Mouse (Mus musculus) CH12.LX (cell line): Measurements from ENCODE around the gene Tbc1d22a. TPM values are rescaled to one million over a fixed set of nuclear protein-coding genes. Genes with fewer than 3 reads are reported as not detected.

ENCODE experiments used
- DNase-seq: peaks from one replicate; pipeline ENCODE4 v3.0.0-alpha.2; 2013; ENCODE audit errors: extremely low read depth
- H3K27ac ChIP-seq: 2 replicates; pipeline ENCODE4 v1.5.1; 2012; ENCODE audit warnings: low read depth, mild to moderate bottlenecking, control low read depth, moderate library complexity; ENCODE audit not compliant: insufficient read depth
- H3K27me3 ChIP-seq: replicated peaks from 2 replicates; pipeline ENCODE3; 2012; ENCODE audit warnings: inconsistent platforms
- H3K36me3 ChIP-seq, 2 experiments: replicated peaks in 1 of 2; 2 replicates each; pipeline versions ENCODE3 to v1.6.1; 2012; ENCODE audit warnings: inconsistent platforms in 1 of 2, low read length in 1 of 2, mild to moderate bottlenecking in 1 of 2, mixed read lengths in 1 of 2, moderate library complexity in 1 of 2; ENCODE audit not compliant: control insufficient read depth in 1 of 2, insufficient read depth in 1 of 2
- H3K4me1 ChIP-seq, 2 experiments: 2 replicates each; pipeline ENCODE4 v1.6.1; 2012; ENCODE audit warnings: inconsistent platforms in 1 of 2, moderate library complexity in 1 of 2; ENCODE audit not compliant: insufficient read depth in 2 of 2, control insufficient read depth in 1 of 2
- H3K4me2 ChIP-seq: 2 replicates; pipeline ENCODE4 v1.6.1; 2012; ENCODE audit warnings: low read depth, mild to moderate bottlenecking, control low read depth; ENCODE audit not compliant: poor library complexity, insufficient read depth, severe bottlenecking
- H3K4me3 ChIP-seq, 3 experiments: fragments of 150-350 bp in 1 of 3; sonication (generic) in 1 of 3; replicated peaks in 1 of 3; 2 replicates each; pipeline versions ENCODE3 to v1.5.1; 2011 to 2012; ENCODE audit warnings: low read depth in 2 of 3, low read length in 2 of 3, mild to moderate bottlenecking in 2 of 3, moderate library complexity in 2 of 3, control low read depth in 1 of 3, improper control_type of control experiment in 1 of 3, inconsistent platforms in 1 of 3, mixed read lengths in 1 of 3; ENCODE audit not compliant: poor library complexity in 1 of 3
- H3K79me2 ChIP-seq: replicated peaks from 2 replicates; pipeline ENCODE4 v1.6.1; 2012; ENCODE audit warnings: mild to moderate bottlenecking, moderate library complexity; ENCODE audit not compliant: control insufficient read depth, poor library complexity, insufficient read depth, severe bottlenecking; ENCODE audit errors: extremely low read depth
- H3K9ac ChIP-seq: 2 replicates; pipeline ENCODE4 v1.6.1; 2012; ENCODE audit warnings: low read depth, mild to moderate bottlenecking, control low read depth, moderate library complexity; ENCODE audit not compliant: insufficient read depth
- H3K9me3 ChIP-seq: replicated peaks from 2 replicates; pipeline ENCODE3; 2012; ENCODE audit warnings: low read length, inconsistent platforms, mixed read lengths
- BHLHE40 ChIP-seq: IDR thresholded peaks from 2 replicates; pipeline ENCODE4 v1.6.1; 2011; ENCODE audit warnings: mild to moderate bottlenecking, low read depth, low read length, improper control_type of control experiment
- CHD2 ChIP-seq: IDR thresholded peaks from 2 replicates; pipeline ENCODE4 v1.6.1; 2011; ENCODE audit warnings: low read length, improper control_type of control experiment
- E2F4 ChIP-seq: IDR thresholded peaks from 2 replicates; pipeline ENCODE4 v1.6.1; 2011; ENCODE audit warnings: low read depth, low read length, improper control_type of control experiment; ENCODE audit not compliant: insufficient replicate concordance
- EP300 ChIP-seq: IDR thresholded peaks from 2 replicates; pipeline ENCODE4 v1.6.1; 2011; ENCODE audit warnings: low read length, improper control_type of control experiment
- ETS1 ChIP-seq: conservative IDR thresholded peaks from 2 replicates; pipeline ENCODE4 v1.6.1; 2012; ENCODE audit warnings: low read depth, mild to moderate bottlenecking, inconsistent platforms, low read length, improper control_type of control experiment, moderate library complexity
- GABPA ChIP-seq: IDR thresholded peaks from 2 replicates; pipeline ENCODE4 v1.6.1; 2012; ENCODE audit warnings: low read depth, low read length, improper control_type of control experiment, inconsistent platforms; ENCODE audit not compliant: insufficient replicate concordance
- HCFC1 ChIP-seq: IDR thresholded peaks from 2 replicates; pipeline ENCODE4 v1.6.1; 2012; ENCODE audit warnings: low read depth, mild to moderate bottlenecking, inconsistent platforms, low read length, improper control_type of control experiment
- IRF4 ChIP-seq: IDR thresholded peaks from 2 replicates; pipeline ENCODE4 v1.6.1; 2014; ENCODE audit warnings: low read depth, mild to moderate bottlenecking, inconsistent platforms, low read length, improper control_type of control experiment
- JUN ChIP-seq: IDR thresholded peaks from 2 replicates; pipeline ENCODE4 v1.6.1; 2011; ENCODE audit warnings: low read depth, mild to moderate bottlenecking, low read length, improper control_type of control experiment, moderate library complexity; ENCODE audit not compliant: insufficient read depth
- JUND ChIP-seq: conservative IDR thresholded peaks from 2 replicates; pipeline ENCODE4 v1.6.1; 2011; ENCODE audit warnings: low read depth, low read length, improper control_type of control experiment
- KAT2A ChIP-seq: IDR thresholded peaks from 2 replicates; pipeline ENCODE4 v1.6.1; 2012; ENCODE audit warnings: low read length, improper control_type of control experiment, inconsistent platforms; ENCODE audit not compliant: insufficient replicate concordance
- MAX ChIP-seq: IDR thresholded peaks from 2 replicates; pipeline ENCODE4 v1.6.1; 2011; ENCODE audit warnings: low read length, improper control_type of control experiment
- MEF2A ChIP-seq: IDR thresholded peaks from 2 replicates; pipeline ENCODE4 v1.6.1; 2014; ENCODE audit warnings: low read depth, mild to moderate bottlenecking, inconsistent platforms, low read length, improper control_type of control experiment, borderline replicate concordance
- MXI1 ChIP-seq: IDR thresholded peaks from 2 replicates; pipeline ENCODE4 v1.6.1; 2011; ENCODE audit warnings: mild to moderate bottlenecking, low read depth, low read length, improper control_type of control experiment
- MYC ChIP-seq: IDR thresholded peaks from 2 replicates; pipeline ENCODE4 v1.6.1; 2011; ENCODE audit warnings: low read depth, mild to moderate bottlenecking, improper control_type of control experiment, low read length
- NELFE ChIP-seq: IDR thresholded peaks from 2 replicates; pipeline ENCODE4 v1.6.1; 2011; ENCODE audit warnings: low read depth, low read length, improper control_type of control experiment
- NRF1 ChIP-seq: IDR thresholded peaks from 2 replicates; pipeline ENCODE4 v1.6.1; 2014; ENCODE audit warnings: low read depth, mild to moderate bottlenecking, inconsistent platforms, low read length, improper control_type of control experiment, moderate library complexity
- PAX5 ChIP-seq: IDR thresholded peaks from 2 replicates; pipeline ENCODE4 v1.6.1; 2012; ENCODE audit warnings: low read length, inconsistent platforms, mixed read lengths
- POLR2A ChIP-seq: IDR thresholded peaks from 2 replicates; pipeline ENCODE4 v1.6.1; 2011; ENCODE audit warnings: low read depth, mild to moderate bottlenecking, improper control_type of control experiment, low read length
- POLR2AphosphoS2 ChIP-seq: IDR thresholded peaks from 2 replicates; pipeline ENCODE4 v1.6.1; 2011; ENCODE audit warnings: low read depth, low read length, improper control_type of control experiment
- RAD21 ChIP-seq: IDR thresholded peaks from 2 replicates; pipeline ENCODE4 v1.6.1; 2011; ENCODE audit warnings: low read depth, mild to moderate bottlenecking, low read length, improper control_type of control experiment, moderate library complexity
- RCOR1 ChIP-seq: conservative IDR thresholded peaks from 2 replicates; pipeline ENCODE4 v1.6.1; 2012; ENCODE audit warnings: low read depth, mild to moderate bottlenecking, inconsistent platforms, low read length, improper control_type of control experiment
- SIN3A ChIP-seq: IDR thresholded peaks from 2 replicates; pipeline ENCODE4 v1.6.1; 2012; ENCODE audit warnings: low read length, improper control_type of control experiment, inconsistent platforms
- TBP ChIP-seq: conservative IDR thresholded peaks from 2 replicates; pipeline ENCODE4 v1.6.1; 2011; ENCODE audit warnings: low read depth, low read length, improper control_type of control experiment
- TCF12 ChIP-seq: IDR thresholded peaks from 2 replicates; pipeline ENCODE4 v1.6.1; 2014; ENCODE audit warnings: low read depth, mild to moderate bottlenecking, inconsistent platforms, low read length, improper control_type of control experiment
- UBTF ChIP-seq: IDR thresholded peaks from 2 replicates; pipeline ENCODE4 v1.6.1; 2012; ENCODE audit warnings: low read depth, mild to moderate bottlenecking, inconsistent platforms, low read length, improper control_type of control experiment, moderate library complexity
- USF2 ChIP-seq: conservative IDR thresholded peaks from 2 replicates; pipeline ENCODE4 v1.6.1; 2011; ENCODE audit warnings: low read depth, low read length, improper control_type of control experiment
- ZC3H11A ChIP-seq: IDR thresholded peaks from 2 replicates; pipeline ENCODE4 v1.6.1; 2012; ENCODE audit warnings: low read depth, mild to moderate bottlenecking, inconsistent platforms, low read length, improper control_type of control experiment
- ZKSCAN1 ChIP-seq: IDR thresholded peaks from 2 replicates; pipeline ENCODE4 v1.6.1; 2012; ENCODE audit warnings: low read depth, inconsistent platforms, low read length, improper control_type of control experiment, borderline replicate concordance
- ZMIZ1 ChIP-seq: IDR thresholded peaks from 2 replicates; pipeline ENCODE4 v1.6.1; 2012; ENCODE audit warnings: low read depth, mild to moderate bottlenecking, inconsistent platforms, low read length, improper control_type of control experiment
- dilution Hi-C: fragments of 300-500 bp; cut with MboI; formaldehyde crosslinking; loops from 2 replicates; pipeline ENCODE4 v1.14.3; 2020; ENCODE audit warnings: low sequenced_read_pairs; ENCODE audit not compliant: extremely low pct_unique_long_range_greater_than_20kb, extremely low pct_ligation_motif_present
- in situ Hi-C: fragments of 300-500 bp; cut with MboI; formaldehyde crosslinking; loops from 3 replicates; pipeline ENCODE4 v1.14.3; 2019; ENCODE audit warnings: low sequenced_read_pairs, low pct_ligation_motif_present, low pct_unique_long_range_greater_than_20kb, mixed read lengths
- polyA plus RNA-seq: library from polyadenylated mRNA; unstranded; fragments of >175 nt; gene quantifications from 2 replicates; pipeline ENCODE4 v1.2.1, GENCODE M21; 2012; ENCODE audit warnings: low read depth; ENCODE audit not compliant: insufficient read length
- total RNA-seq, 2 experiments: library from RNA; depleted of rRNA; stranded (reverse); fragments of 300-350 nt in 1 of 2; fragments of >200 nt in 1 of 2; gene quantifications; 2 replicates each; pipeline ENCODE4 v1.2.3; 2012 to 2014

The Tbc1d22a gene
- total and polyA plus RNA-seq, 3 experiments: 17.6 to 20.2 (median 19.4) TPM

GRCm38 (mm10) chr15:86507546-86507945 lies 293.3 kb downstream of the Tbc1d22a start:
- Histone ChIP-seq H3K79me2 (no peaks in the 10 kb centered on the region), H3K27ac (no peak overlapping the region), H3K9ac (no peak overlapping the region), H3K36me3 (no peaks in the 10 kb centered on the region), H3K9me3 (no peaks in the 10 kb centered on the region), H3K4me1 (no peaks in the 10 kb centered on the region), H3K27me3 (no peaks in the 10 kb centered on the region), H3K4me3 (no peak overlapping the region), H3K4me2 (no peak overlapping the region)
- in situ Hi-C loops: no loop called here
- TF ChIP-seq CHD2 (no peak), ZMIZ1 (no peak), BHLHE40 (no peak), JUN (no peak), GABPA (no peak), UBTF (no peak), ZKSCAN1 (no peak), MYC (no peak), HCFC1 (no peak), RAD21 (no peak), USF2 (no peak), SIN3A (no peak), MXI1 (no peak), TBP (no peak), IRF4 (no peak), MEF2A (no peak), KAT2A (no peak), EP300 (no peak), NRF1 (no peak), E2F4 (no peak)
- dilution Hi-C loops: no loop called here
- DNase-seq: no peak

- Histone ChIP-seq H3K27me3 (no peaks in the 10 kb centered on the region), H3K4me3 (no peak overlapping the region), H3K36me3 (no peaks in the 10 kb centered on the region), H3K4me1 (no peaks in the 10 kb centered on the region), H3K9me3 (no peaks in the 10 kb centered on the region), H3K27ac (no peak overlapping the region), H3K79me2 (no peaks in the 10 kb centered on the region), H3K4me2 (no peak overlapping the region), H3K9ac (no peak overlapping the region)
- in situ Hi-C loops: no loop called here
- dilution Hi-C loops: no loop called here
- TF ChIP-seq PAX5: no peak
- no peak for TF ChIP-seq RCOR1
- no peak for TF ChIP-seq E2F4
- TF ChIP-seq NRF1: no peak
- no peak for TF ChIP-seq ETS1
- no peak for TF ChIP-seq ZKSCAN1
- no peak for TF ChIP-seq POLR2A
- no peak for TF ChIP-seq JUND
- no peak for TF ChIP-seq NELFE
- no peak for TF ChIP-seq RAD21
- TF ChIP-seq ZC3H11A: no peak
- no peak for TF ChIP-seq EP300
- TF ChIP-seq MAX: no peak
- TF ChIP-seq KAT2A: no peak
- TF ChIP-seq TCF12: no peak
- TF ChIP-seq JUN: no peak
- TF ChIP-seq POLR2AphosphoS2: no peak
- no peak for DNase-seq
Observed at GRCm38 (mm10) chr15:86508406-86509176, 294.3 kb downstream of the Tbc1d22a start.
